Mouse (Mus musculus) CH12.LX (cell line): ENCODE measurements around the gene Trpm5. TPM values are rescaled to one million over a fixed set of nuclear protein-coding genes. Genes with fewer than 3 reads are reported as not detected.

Experiments used
- DNase-seq: peaks from one replicate; pipeline ENCODE4 v3.0.0-alpha.2; 2013; ENCODE audit errors: extremely low read depth
- H3K27ac ChIP-seq: 2 replicates; pipeline ENCODE4 v1.5.1; 2012; ENCODE audit warnings: low read depth, mild to moderate bottlenecking, control low read depth, moderate library complexity; ENCODE audit not compliant: insufficient read depth
- H3K27me3 ChIP-seq: replicated peaks from 2 replicates; pipeline ENCODE3; 2012; ENCODE audit warnings: inconsistent platforms
- H3K36me3 ChIP-seq, 2 experiments: replicated peaks in 1 of 2; 2 replicates each; pipeline versions ENCODE3 to v1.6.1; 2012; ENCODE audit warnings: inconsistent platforms in 1 of 2, low read length in 1 of 2, mild to moderate bottlenecking in 1 of 2, mixed read lengths in 1 of 2, moderate library complexity in 1 of 2; ENCODE audit not compliant: control insufficient read depth in 1 of 2, insufficient read depth in 1 of 2
- H3K4me1 ChIP-seq, 2 experiments: 2 replicates each; pipeline ENCODE4 v1.6.1; 2012; ENCODE audit warnings: inconsistent platforms in 1 of 2, moderate library complexity in 1 of 2; ENCODE audit not compliant: insufficient read depth in 2 of 2, control insufficient read depth in 1 of 2
- H3K4me2 ChIP-seq: 2 replicates; pipeline ENCODE4 v1.6.1; 2012; ENCODE audit warnings: low read depth, mild to moderate bottlenecking, control low read depth; ENCODE audit not compliant: poor library complexity, insufficient read depth, severe bottlenecking
- H3K4me3 ChIP-seq, 3 experiments: fragments of 150-350 bp in 1 of 3; sonication (generic) in 1 of 3; replicated peaks in 1 of 3; 2 replicates each; pipeline versions ENCODE3 to v1.5.1; 2011 to 2012; ENCODE audit warnings: low read depth in 2 of 3, low read length in 2 of 3, mild to moderate bottlenecking in 2 of 3, moderate library complexity in 2 of 3, control low read depth in 1 of 3, improper control_type of control experiment in 1 of 3, inconsistent platforms in 1 of 3, mixed read lengths in 1 of 3; ENCODE audit not compliant: poor library complexity in 1 of 3
- H3K79me2 ChIP-seq: replicated peaks from 2 replicates; pipeline ENCODE4 v1.6.1; 2012; ENCODE audit warnings: mild to moderate bottlenecking, moderate library complexity; ENCODE audit not compliant: control insufficient read depth, poor library complexity, insufficient read depth, severe bottlenecking; ENCODE audit errors: extremely low read depth
- H3K9ac ChIP-seq: 2 replicates; pipeline ENCODE4 v1.6.1; 2012; ENCODE audit warnings: low read depth, mild to moderate bottlenecking, control low read depth, moderate library complexity; ENCODE audit not compliant: insufficient read depth
- H3K9me3 ChIP-seq: replicated peaks from 2 replicates; pipeline ENCODE3; 2012; ENCODE audit warnings: low read length, inconsistent platforms, mixed read lengths
- BHLHE40 ChIP-seq: IDR thresholded peaks from 2 replicates; pipeline ENCODE4 v1.6.1; 2011; ENCODE audit warnings: mild to moderate bottlenecking, low read depth, low read length, improper control_type of control experiment
- CHD1 ChIP-seq: IDR thresholded peaks from 2 replicates; pipeline ENCODE4 v1.6.1; 2012; ENCODE audit warnings: low read depth, low read length, improper control_type of control experiment, inconsistent platforms
- CHD2 ChIP-seq: IDR thresholded peaks from 2 replicates; pipeline ENCODE4 v1.6.1; 2011; ENCODE audit warnings: low read length, improper control_type of control experiment
- CTCF ChIP-seq, 2 experiments: IDR thresholded peaks in 1 of 2; conservative IDR thresholded peaks in 1 of 2; 2 replicates each; pipeline ENCODE4 v1.5.1; 2011 to 2012; ENCODE audit warnings: low read depth in 2 of 2, low read length in 2 of 2, improper control_type of control experiment in 1 of 2, inconsistent platforms in 1 of 2, mild to moderate bottlenecking in 1 of 2, moderate library complexity in 1 of 2
- E2F4 ChIP-seq: IDR thresholded peaks from 2 replicates; pipeline ENCODE4 v1.6.1; 2011; ENCODE audit warnings: low read depth, low read length, improper control_type of control experiment; ENCODE audit not compliant: insufficient replicate concordance
- ELF1 ChIP-seq: IDR thresholded peaks from 2 replicates; pipeline ENCODE4 v1.6.1; 2014; ENCODE audit warnings: low read depth, mild to moderate bottlenecking, inconsistent platforms, low read length, improper control_type of control experiment
- EP300 ChIP-seq: IDR thresholded peaks from 2 replicates; pipeline ENCODE4 v1.6.1; 2011; ENCODE audit warnings: low read length, improper control_type of control experiment
- ETS1 ChIP-seq: conservative IDR thresholded peaks from 2 replicates; pipeline ENCODE4 v1.6.1; 2012; ENCODE audit warnings: low read depth, mild to moderate bottlenecking, inconsistent platforms, low read length, improper control_type of control experiment, moderate library complexity
- GABPA ChIP-seq: IDR thresholded peaks from 2 replicates; pipeline ENCODE4 v1.6.1; 2012; ENCODE audit warnings: low read depth, low read length, improper control_type of control experiment, inconsistent platforms; ENCODE audit not compliant: insufficient replicate concordance
- HCFC1 ChIP-seq: IDR thresholded peaks from 2 replicates; pipeline ENCODE4 v1.6.1; 2012; ENCODE audit warnings: low read depth, mild to moderate bottlenecking, inconsistent platforms, low read length, improper control_type of control experiment
- IRF4 ChIP-seq: IDR thresholded peaks from 2 replicates; pipeline ENCODE4 v1.6.1; 2014; ENCODE audit warnings: low read depth, mild to moderate bottlenecking, inconsistent platforms, low read length, improper control_type of control experiment
- JUN ChIP-seq: IDR thresholded peaks from 2 replicates; pipeline ENCODE4 v1.6.1; 2011; ENCODE audit warnings: low read depth, mild to moderate bottlenecking, low read length, improper control_type of control experiment, moderate library complexity; ENCODE audit not compliant: insufficient read depth
- JUND ChIP-seq: conservative IDR thresholded peaks from 2 replicates; pipeline ENCODE4 v1.6.1; 2011; ENCODE audit warnings: low read depth, low read length, improper control_type of control experiment
- KAT2A ChIP-seq: IDR thresholded peaks from 2 replicates; pipeline ENCODE4 v1.6.1; 2012; ENCODE audit warnings: low read length, improper control_type of control experiment, inconsistent platforms; ENCODE audit not compliant: insufficient replicate concordance
- MAFK ChIP-seq: IDR thresholded peaks from 2 replicates; pipeline ENCODE4 v1.6.1; 2011; ENCODE audit warnings: low read length, improper control_type of control experiment; ENCODE audit not compliant: insufficient replicate concordance
- MAX ChIP-seq: IDR thresholded peaks from 2 replicates; pipeline ENCODE4 v1.6.1; 2011; ENCODE audit warnings: low read length, improper control_type of control experiment
- MAZ ChIP-seq: IDR thresholded peaks from 2 replicates; pipeline ENCODE4 v1.6.1; 2012; ENCODE audit warnings: low read depth, mild to moderate bottlenecking, inconsistent platforms, low read length, improper control_type of control experiment, moderate library complexity
- MEF2A ChIP-seq: IDR thresholded peaks from 2 replicates; pipeline ENCODE4 v1.6.1; 2014; ENCODE audit warnings: low read depth, mild to moderate bottlenecking, inconsistent platforms, low read length, improper control_type of control experiment, borderline replicate concordance
- MXI1 ChIP-seq: IDR thresholded peaks from 2 replicates; pipeline ENCODE4 v1.6.1; 2011; ENCODE audit warnings: mild to moderate bottlenecking, low read depth, low read length, improper control_type of control experiment
- MYC ChIP-seq: IDR thresholded peaks from 2 replicates; pipeline ENCODE4 v1.6.1; 2011; ENCODE audit warnings: low read depth, mild to moderate bottlenecking, improper control_type of control experiment, low read length
- NELFE ChIP-seq: IDR thresholded peaks from 2 replicates; pipeline ENCODE4 v1.6.1; 2011; ENCODE audit warnings: low read depth, low read length, improper control_type of control experiment
- NRF1 ChIP-seq: IDR thresholded peaks from 2 replicates; pipeline ENCODE4 v1.6.1; 2014; ENCODE audit warnings: low read depth, mild to moderate bottlenecking, inconsistent platforms, low read length, improper control_type of control experiment, moderate library complexity
- PAX5 ChIP-seq: IDR thresholded peaks from 2 replicates; pipeline ENCODE4 v1.6.1; 2012; ENCODE audit warnings: low read length, inconsistent platforms, mixed read lengths
- POLR2A ChIP-seq: IDR thresholded peaks from 2 replicates; pipeline ENCODE4 v1.6.1; 2011; ENCODE audit warnings: low read depth, mild to moderate bottlenecking, improper control_type of control experiment, low read length
- POLR2AphosphoS2 ChIP-seq: IDR thresholded peaks from 2 replicates; pipeline ENCODE4 v1.6.1; 2011; ENCODE audit warnings: low read depth, low read length, improper control_type of control experiment
- RAD21 ChIP-seq: IDR thresholded peaks from 2 replicates; pipeline ENCODE4 v1.6.1; 2011; ENCODE audit warnings: low read depth, mild to moderate bottlenecking, low read length, improper control_type of control experiment, moderate library complexity
- RCOR1 ChIP-seq: conservative IDR thresholded peaks from 2 replicates; pipeline ENCODE4 v1.6.1; 2012; ENCODE audit warnings: low read depth, mild to moderate bottlenecking, inconsistent platforms, low read length, improper control_type of control experiment
- SIN3A ChIP-seq: IDR thresholded peaks from 2 replicates; pipeline ENCODE4 v1.6.1; 2012; ENCODE audit warnings: low read length, improper control_type of control experiment, inconsistent platforms
- SMC3 ChIP-seq: IDR thresholded peaks from 2 replicates; pipeline ENCODE4 v1.6.1; 2011; ENCODE audit warnings: low read depth, low read length, improper control_type of control experiment
- TBP ChIP-seq: conservative IDR thresholded peaks from 2 replicates; pipeline ENCODE4 v1.6.1; 2011; ENCODE audit warnings: low read depth, low read length, improper control_type of control experiment
- TCF12 ChIP-seq: IDR thresholded peaks from 2 replicates; pipeline ENCODE4 v1.6.1; 2014; ENCODE audit warnings: low read depth, mild to moderate bottlenecking, inconsistent platforms, low read length, improper control_type of control experiment
- UBTF ChIP-seq: IDR thresholded peaks from 2 replicates; pipeline ENCODE4 v1.6.1; 2012; ENCODE audit warnings: low read depth, mild to moderate bottlenecking, inconsistent platforms, low read length, improper control_type of control experiment, moderate library complexity
- USF1 ChIP-seq: IDR thresholded peaks from 2 replicates; pipeline ENCODE4 v1.6.1; 2014; ENCODE audit warnings: low read depth, mild to moderate bottlenecking, inconsistent platforms, low read length, improper control_type of control experiment
- USF2 ChIP-seq: conservative IDR thresholded peaks from 2 replicates; pipeline ENCODE4 v1.6.1; 2011; ENCODE audit warnings: low read depth, low read length, improper control_type of control experiment
- ZC3H11A ChIP-seq: IDR thresholded peaks from 2 replicates; pipeline ENCODE4 v1.6.1; 2012; ENCODE audit warnings: low read depth, mild to moderate bottlenecking, inconsistent platforms, low read length, improper control_type of control experiment
- ZKSCAN1 ChIP-seq: IDR thresholded peaks from 2 replicates; pipeline ENCODE4 v1.6.1; 2012; ENCODE audit warnings: low read depth, inconsistent platforms, low read length, improper control_type of control experiment, borderline replicate concordance
- ZMIZ1 ChIP-seq: IDR thresholded peaks from 2 replicates; pipeline ENCODE4 v1.6.1; 2012; ENCODE audit warnings: low read depth, mild to moderate bottlenecking, inconsistent platforms, low read length, improper control_type of control experiment
- ZNF384 ChIP-seq: IDR thresholded peaks from 2 replicates; pipeline ENCODE4 v1.6.1; 2012; ENCODE audit warnings: low read depth, low read length, improper control_type of control experiment, inconsistent platforms
- dilution Hi-C: fragments of 300-500 bp; cut with MboI; formaldehyde crosslinking; loops from 2 replicates; pipeline ENCODE4 v1.14.3; 2020; ENCODE audit warnings: low sequenced_read_pairs; ENCODE audit not compliant: extremely low pct_unique_long_range_greater_than_20kb, extremely low pct_ligation_motif_present
- in situ Hi-C: fragments of 300-500 bp; cut with MboI; formaldehyde crosslinking; loops from 3 replicates; pipeline ENCODE4 v1.14.3; 2019; ENCODE audit warnings: low sequenced_read_pairs, low pct_ligation_motif_present, low pct_unique_long_range_greater_than_20kb, mixed read lengths
- polyA plus RNA-seq: library from polyadenylated mRNA; unstranded; fragments of >175 nt; gene quantifications from 2 replicates; pipeline ENCODE4 v1.2.1, GENCODE M21; 2012; ENCODE audit warnings: low read depth; ENCODE audit not compliant: insufficient read length
- total RNA-seq, 2 experiments: library from RNA; depleted of rRNA; stranded (reverse); fragments of 300-350 nt in 1 of 2; fragments of >200 nt in 1 of 2; gene quantifications; 2 replicates each; pipeline ENCODE4 v1.2.3; 2012 to 2014

The Trpm5 gene
- total and polyA plus RNA-seq, 3 experiments, result 1.1 to 3.0 (median 1.5) TPM

DNA sequence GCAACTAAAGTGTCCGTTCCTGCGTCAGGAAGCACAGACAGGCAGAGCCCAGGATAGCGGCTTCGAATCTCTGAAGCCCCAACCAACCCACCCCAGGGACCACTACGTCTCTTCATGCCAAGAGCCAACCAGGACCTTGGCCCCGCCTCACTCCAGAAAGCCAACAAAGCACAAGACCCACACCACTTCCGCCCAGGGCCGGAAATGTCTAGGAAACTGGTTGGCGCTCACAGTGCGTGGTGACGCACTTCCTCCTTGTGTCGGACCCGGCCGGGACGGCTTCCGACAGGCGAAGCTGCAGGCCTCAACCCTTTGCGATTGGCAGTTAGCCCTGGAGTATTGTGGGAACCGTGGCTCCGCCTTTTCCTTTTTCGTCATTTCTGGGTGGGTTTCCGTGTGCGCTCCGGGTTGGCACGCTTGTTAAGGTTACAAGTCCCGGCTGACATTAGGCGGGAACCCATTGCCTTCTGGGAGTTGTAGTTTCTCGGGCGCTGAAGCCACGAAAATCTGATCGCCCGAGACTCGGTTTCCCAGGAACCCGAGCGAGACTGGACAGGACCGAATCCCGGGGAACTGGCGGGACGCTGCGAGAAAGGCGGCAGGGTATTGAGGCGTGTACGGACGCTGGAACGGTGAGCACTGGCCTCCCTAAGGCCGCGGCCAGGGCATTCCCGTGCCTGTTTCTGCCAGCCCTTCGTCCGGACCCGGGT is 25.4 kb downstream of the Trpm5 start, which contains the start of gene Tssc4:
Tssc4 (plus strand) TSS at position 368 of the 710 bp plus-strand sequence.
- H3K4me3 ChIP-seq, result peak within 1 kb of the TSS; percentile 61 to 100 (median 93)
- H3K9ac ChIP-seq, result peak within 1 kb of the TSS; percentile 94
- peaks cover 7 to 34% of the 10 kb centered on the region in 2 experiments for H3K4me1 ChIP-seq
- DNase-seq, result peak; percentile 99
- H3K27me3 ChIP-seq, result no peaks in the 10 kb centered on the region
- peaks cover 14% of the 10 kb centered on the region for H3K79me2 ChIP-seq
- H3K4me2 ChIP-seq, result peak within 1 kb of the TSS; percentile 73
- dilution Hi-C loops, result no loop called here
- H3K27ac ChIP-seq, result peak within 1 kb of the TSS; percentile 74
- H3K36me3 ChIP-seq, result peaks cover 40 to 81% of the 10 kb centered on the region in 2 experiments
- in situ Hi-C loops, result loop anchor here (5.0 kb wide), 1 partner anchor 62 kb away; the partner anchor contains the start of gene Tspan32
- H3K9me3 ChIP-seq, result no peaks in the 10 kb centered on the region
- TF ChIP-seq MEF2A (no peak; the same call in none of the 2 replicates), JUND (no peak), ZC3H11A (no peak), RAD21 (no peak), SIN3A (peak; percentile 89), USF1 (0 out of 2 replicates have a peak, but pooled peaks have one; percentile 27), MAFK (no peak), ZNF384 (no peak), RCOR1 (no peak; the same call in 1 of the 2 replicates), IRF4 (peak; percentile 73), MYC (peak; percentile 89), ELF1 (peak; percentile 94), ETS1 (peak; percentile 18; the same call in 1 of the 2 replicates), POLR2A (peak; percentile 69), CHD1 (no peak), BHLHE40 (peak; percentile 77), SMC3 (peak; percentile 2), TCF12 (peak; percentile 43), USF2 (no peak), CTCF (conservative IDR thresholded peaks at IDR 0.05 in 1 of 2, IDR thresholded peaks at IDR 0.05 in 1 of 2; ENCODE audit: low read depth in 2 of 2, low read length in 2 of 2) (no peak), TBP (0 out of 2 replicates have a peak, but pooled peaks have one; percentile 37), EP300 (no peak), MAZ (no peak), ZMIZ1 (peak; percentile 80), E2F4 (peak; percentile 96; the same call in 1 of the 2 replicates), PAX5 (no peak), KAT2A (peak; percentile 99), GABPA (peak; percentile 70; the same call in 1 of the 2 replicates), POLR2AphosphoS2 (peak; percentile 98), CHD2 (peak; percentile 94), JUN (no peak), NRF1 (peak; percentile 36; the same call in 1 of the 2 replicates), MAX (peak; percentile 61), UBTF (no peak), NELFE (peak; percentile 76), MXI1 (0 out of 2 replicates have a peak, but pooled peaks have one; percentile 68), HCFC1 (peak; percentile 98), ZKSCAN1 (no peak)
- TF ChIP-seq, all 38 proteins: peak for 22
